Mouse (Mus musculus): ENCODE data around the gene Gm17617.
"Not testable (repeated sequence)": the region's sequence is repeated elsewhere in the genome, so short reads cannot be mapped to it uniquely, and the experiment has no call there.

Gene Gm17617

GRCm38 (mm10) chr13:55140271-55140670, 6.9 kb upstream of the Gm17617 start:
- intact Hi-C loops (cut with DNase I): no loop called here

DNA sequence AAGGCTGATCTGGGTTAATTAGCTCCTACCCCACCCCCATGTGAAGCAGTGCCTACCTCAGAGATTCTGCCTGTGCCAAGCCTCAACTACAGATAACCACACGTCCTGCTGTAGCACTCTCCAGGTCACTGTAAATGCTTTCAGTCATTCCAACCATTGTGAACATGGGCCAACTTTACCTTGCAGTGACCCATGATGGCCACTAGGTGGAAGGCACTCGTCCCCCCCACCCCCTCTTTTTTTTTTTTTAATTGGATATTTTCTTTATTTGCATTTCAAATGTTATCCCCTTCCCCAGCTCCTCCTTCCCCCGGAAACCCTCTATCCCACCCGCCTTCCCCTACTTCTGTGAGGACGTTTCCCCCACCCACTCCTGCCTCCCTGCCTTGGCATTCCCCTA, 2.0 kb upstream of the Gm17617 start:
- intact Hi-C loops (cut with DNase I): loop anchor here (5.0 kb wide), 1 partner anchor 42 kb away; no protein-coding TSS in a partner anchor

DNA sequence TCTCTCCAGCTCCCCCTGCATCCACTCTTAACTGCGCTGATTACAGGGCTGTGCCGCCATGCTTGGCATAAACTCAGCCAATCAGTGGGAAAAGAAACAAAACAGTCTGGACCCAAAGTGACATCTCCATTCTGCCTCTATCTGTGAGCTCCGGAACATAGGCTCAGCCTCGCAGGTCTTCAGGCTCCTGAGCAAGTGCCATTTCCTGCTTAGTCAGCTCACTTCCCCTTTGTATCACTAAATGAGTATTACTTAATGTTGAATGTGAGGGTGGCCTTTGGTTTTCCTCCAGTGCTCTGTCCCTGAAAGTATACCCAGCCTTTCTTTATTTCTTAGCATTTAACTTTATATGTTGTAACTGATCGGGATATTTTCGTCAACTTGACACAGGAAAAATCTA, 8.4 kb downstream of the Gm17617 start:
- intact Hi-C loops (cut with DNase I): no loop called here

GRCm38 (mm10) chr13:55114375-55114774, 19.0 kb downstream of the Gm17617 start:
- intact Hi-C loops (cut with DNase I): no loop called here

GRCm38 (mm10) chr13:55107694-55108093, 25.7 kb downstream of the Gm17617 start:
- intact Hi-C loops (cut with DNase I): loop anchor here (5.0 kb wide), 1 partner anchor 70 kb away; no protein-coding TSS in a partner anchor

GRCm38 (mm10) chr13:55107116-55107515, 26.2 kb downstream of the Gm17617 start:
- intact Hi-C loops (cut with DNase I): loop anchor here (5.0 kb wide), 1 partner anchor 70 kb away; no protein-coding TSS in a partner anchor

DNA sequence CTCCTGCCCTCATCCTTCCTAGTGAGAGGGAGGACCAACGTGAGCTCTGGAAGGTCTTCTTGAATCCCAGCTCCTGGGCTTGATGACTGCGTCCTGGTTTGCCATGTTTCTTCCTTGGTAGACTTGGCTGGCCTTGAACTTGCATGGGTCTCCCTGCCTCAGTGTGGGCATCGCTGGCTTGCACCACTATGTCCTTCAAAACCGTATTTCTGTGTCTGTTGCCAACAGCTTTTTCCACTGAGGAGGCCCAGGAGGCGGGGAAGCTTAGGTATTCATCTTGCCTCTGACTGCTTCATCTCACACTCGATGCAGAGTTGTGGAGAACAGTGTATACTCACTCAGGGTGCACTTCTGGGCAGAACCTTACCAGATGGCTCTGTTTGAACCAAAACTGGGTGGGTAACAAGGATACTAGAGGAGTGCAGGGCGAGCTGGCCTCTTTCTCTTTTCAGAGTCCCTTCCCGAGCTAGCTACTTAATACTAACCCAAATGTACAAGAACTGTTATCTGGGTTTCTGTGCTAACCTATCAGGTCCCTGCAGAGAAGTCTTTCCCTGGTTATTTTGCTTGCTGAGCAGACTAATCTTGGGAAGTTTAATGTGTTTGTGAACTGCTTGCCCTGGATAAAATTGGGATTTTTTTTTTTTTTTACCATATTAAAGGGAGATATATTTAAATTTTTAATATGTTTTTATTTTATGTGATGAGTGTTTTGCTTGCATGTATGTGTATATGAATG, 27.2 kb downstream of the Gm17617 start:
- intact Hi-C loops (cut with DNase I): loop anchor here (5.0 kb wide), 1 partner anchor 71 kb away; no protein-coding TSS in a partner anchor

GRCm38 (mm10) chr13:55105045-55105952, 28.0 kb downstream of the Gm17617 start, which contains the start of gene Zfp346:
Zfp346 (plus strand) TSS chr13:55105311.
- intact Hi-C loops (cut with DNase I): loop anchor here (5.0 kb wide), 1 partner anchor 72 kb away; no protein-coding TSS in a partner anchor

DNA sequence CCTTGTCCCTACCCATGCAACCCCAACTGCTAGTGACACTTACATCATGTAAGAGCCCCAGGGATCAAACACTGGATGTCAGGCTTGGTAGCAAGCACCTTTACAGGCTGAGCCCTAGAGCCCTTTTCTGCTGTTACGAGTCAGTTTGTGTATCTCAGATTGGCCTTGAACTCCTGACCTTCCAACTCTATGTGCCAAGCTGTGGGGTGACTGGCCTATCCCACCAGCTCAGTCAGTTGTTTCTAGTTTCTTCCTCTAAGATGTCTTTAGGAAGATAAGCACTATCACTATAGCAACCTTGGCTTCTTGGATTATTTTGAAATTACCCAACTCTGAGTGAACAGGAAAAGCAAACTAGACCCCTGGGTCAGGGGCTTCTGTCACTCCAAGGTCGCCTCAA, 30.0 kb downstream of the Gm17617 start:
- intact Hi-C loops (cut with DNase I): no loop called here

DNA sequence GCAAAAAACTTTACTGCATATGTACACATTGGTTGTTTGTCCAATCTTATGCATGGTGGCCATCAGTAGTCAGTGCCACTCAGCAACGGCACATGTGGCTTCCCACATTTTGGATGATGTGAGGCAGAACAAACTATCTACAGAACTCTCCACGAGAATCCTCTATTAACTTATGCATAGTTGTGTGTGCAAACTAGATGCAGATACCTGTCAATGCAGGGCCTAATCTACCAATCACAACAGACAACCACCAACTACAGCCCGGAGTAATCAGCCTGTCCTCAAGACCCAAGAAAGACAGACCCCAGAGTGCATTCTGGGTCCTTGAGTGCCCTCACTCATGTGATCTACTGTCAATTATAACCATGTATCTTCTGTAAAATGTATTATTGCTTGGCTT, 31.0 kb downstream of the Gm17617 start:
- intact Hi-C loops (cut with DNase I): no loop called here

GRCm38 (mm10) chr13:55101627-55102026, 31.7 kb downstream of the Gm17617 start:
- intact Hi-C loops (cut with DNase I): no loop called here

DNA sequence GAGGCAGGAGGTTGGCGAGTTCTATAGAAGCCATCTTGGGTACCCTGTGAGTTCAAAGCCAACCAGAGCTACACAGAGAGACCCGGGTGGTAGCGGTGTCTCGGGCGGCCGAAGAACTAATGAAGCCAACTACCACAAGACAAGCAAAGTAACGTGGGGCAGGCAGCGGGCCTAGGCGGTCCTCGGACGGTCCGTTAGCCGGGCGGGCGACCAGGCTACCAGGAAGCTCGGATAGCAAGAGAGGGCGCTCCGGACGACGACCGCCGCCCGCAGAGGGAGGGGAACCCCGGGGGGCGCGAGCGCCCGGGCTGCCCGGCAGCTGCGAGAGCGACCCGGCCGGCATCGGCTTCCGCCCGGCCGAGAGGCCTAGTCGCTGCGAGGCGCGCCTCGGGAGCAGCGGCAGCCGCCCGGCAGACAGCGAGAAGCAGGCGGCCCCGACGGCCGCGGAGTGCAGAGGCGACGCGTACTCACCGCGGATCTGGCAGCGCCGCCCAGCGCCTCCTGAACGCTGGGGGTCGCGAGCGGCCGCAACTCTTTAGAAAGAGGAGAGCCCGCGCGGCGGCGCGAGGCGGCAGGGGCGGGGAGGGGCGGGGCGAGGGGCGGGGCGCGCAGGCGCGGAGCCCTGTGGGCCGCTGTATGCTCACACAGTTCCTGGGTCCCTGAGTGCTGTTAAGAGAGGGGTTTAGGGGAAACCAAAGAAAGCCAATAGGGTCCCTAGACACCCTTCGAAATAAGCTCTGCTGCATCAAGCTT, 33.4 kb downstream of the Gm17617 start, which contains the start of gene Uimc1:
Gene Uimc1, minus strand, starts transcription at position 575 of the 753 bp plus-strand sequence.
- intact Hi-C loops (cut with DNase I): no loop called here

DNA sequence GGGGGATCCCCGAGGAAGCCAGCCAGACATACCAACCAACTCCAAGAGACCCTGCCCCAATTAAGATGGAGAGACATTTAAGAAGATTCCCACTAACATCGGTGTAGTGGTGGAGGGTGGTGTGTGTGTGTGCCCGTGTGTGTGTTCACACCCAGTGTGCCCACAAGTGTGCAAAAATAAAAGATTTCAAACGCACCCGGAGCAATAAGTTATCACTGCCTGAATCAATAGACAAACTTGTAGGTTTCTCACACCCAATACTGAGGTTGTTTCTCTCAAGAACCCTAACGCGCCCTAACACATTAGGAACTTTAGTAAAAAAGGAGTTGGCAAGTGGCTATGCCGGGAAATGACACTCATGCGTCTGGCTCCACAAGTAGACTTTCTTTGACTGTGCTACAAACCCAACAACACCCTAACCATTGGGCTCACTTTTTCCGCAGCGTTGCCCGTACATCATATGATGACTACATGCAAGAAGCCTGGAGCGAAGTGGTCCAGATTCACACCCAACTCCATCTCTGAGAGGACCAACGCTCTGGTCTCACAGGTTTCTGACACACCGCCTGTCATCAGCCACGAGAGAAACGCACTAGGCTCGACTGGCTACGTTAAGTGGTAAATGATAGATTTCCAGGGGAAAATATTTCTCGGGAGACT, 34.2 kb downstream of the Gm17617 start:
- intact Hi-C loops (cut with DNase I): no loop called here

- intact Hi-C loops (cut with DNase I): not testable (repeated sequence)
Measured at GRCm38 (mm10) chr13:55097841-55098240, 35.5 kb downstream of the Gm17617 start.

GRCm38 (mm10) chr13:55092588-55092987, 40.8 kb downstream of the Gm17617 start:
- intact Hi-C loops (cut with DNase I): no loop called here

Measured in adrenal gland (tissue).